In genomic region chr16:22656533-22657444, GRCm38 (mm10) we compare ENCODE assay signal across 9 mouse cellular contexts. TPM values are rescaled to one million over a fixed set of nuclear protein-coding genes. Genes with fewer than 3 reads are reported as not detected.
DNase-seq lines count a peak whose midpoint lies in the region; ATAC-seq lines count a peak whose summit lies in the region.
"Had no signal": no experiment of that assay in that cellular context is flagged by ENCODE, and none has a peak within 500 bp of the region (broad histone marks: within the 10 kb centered on the region; RNA-seq: fewer than 3 reads in every experiment).

Dgkg (minus strand) TSS chr16:22657221.

- no peaks in the 10 kb centered on the region for H3K9me3 ChIP-seq in forebrain, embryonic 10.5 days
- H3K9me3 ChIP-seq in heart, embryonic 16.5 days (replicated peaks; ENCODE audit: control insufficient read depth, low read length) = no peaks in the 10 kb centered on the region
- no peaks in the 10 kb centered on the region for H3K9me3 ChIP-seq in liver, embryonic 13.5 days (replicated peaks)
- no peaks in the 10 kb centered on the region for H3K9me3 ChIP-seq in stomach, embryonic 16.5 days (replicated peaks; ENCODE audit: control insufficient read depth, low read length)

- H3K27me3 ChIP-seq in forebrain, embryonic 10.5 days (ENCODE audit: poor library complexity, severe bottlenecking) = peaks cover 58% of the 10 kb centered on the region
- peaks cover 18% of the 10 kb centered on the region for H3K27me3 ChIP-seq in heart, embryonic 16.5 days (ENCODE audit: control insufficient read depth, insufficient read depth, low read length)
- peaks cover 36% of the 10 kb centered on the region for H3K27me3 ChIP-seq in liver, embryonic 13.5 days
- peaks cover 29% of the 10 kb centered on the region for H3K27me3 ChIP-seq in stomach, embryonic 16.5 days (ENCODE audit: control insufficient read depth, insufficient read depth, low read length)

- peak within 1 kb of the TSS; percentile 92 for H3K4me2 ChIP-seq in heart, embryonic 16.5 days (ENCODE audit: low read depth, low read length)
- peak within 1 kb of the TSS; percentile 64 for H3K4me2 ChIP-seq in liver, embryonic 13.5 days
- H3K4me2 ChIP-seq in stomach, embryonic 16.5 days (ENCODE audit: low read depth, low read length) = peak within 1 kb of the TSS; percentile 79

- WGBS in forebrain, embryonic 10.5 days = 2% methylated on average over 63 of the region's 63 CpGs
- WGBS in heart, embryonic 16.5 days = 1% methylated on average over 63 of the region's 63 CpGs
- WGBS in liver, embryonic 13.5 days (ENCODE audit: insufficient replicate concordance) = 2% methylated on average over 63 of the region's 63 CpGs
- under 1% methylated on average over 62 of the region's 63 CpGs for WGBS in stomach, embryonic 16.5 days

- H3K4me3 ChIP-seq in forebrain, embryonic 10.5 days = peak within 1 kb of the TSS; percentile 56
- H3K4me3 ChIP-seq in heart, embryonic 16.5 days (ENCODE audit: low read length) = peak within 1 kb of the TSS; percentile 63
- H3K4me3 ChIP-seq in liver, embryonic 13.5 days (replicated peaks) = peak within 1 kb of the TSS; percentile 44
- H3K4me3 ChIP-seq in stomach, embryonic 16.5 days (replicated peaks; ENCODE audit: low read length) = peak within 1 kb of the TSS; percentile 50

- no peaks in the 10 kb centered on the region for H3K36me3 ChIP-seq in forebrain, embryonic 10.5 days (replicated peaks)
- H3K36me3 ChIP-seq in heart, embryonic 16.5 days (ENCODE audit: control insufficient read depth, insufficient read depth) = no peaks in the 10 kb centered on the region
- H3K36me3 ChIP-seq in liver, embryonic 13.5 days = no peaks in the 10 kb centered on the region
- H3K36me3 ChIP-seq in stomach, embryonic 16.5 days (ENCODE audit: control insufficient read depth, insufficient read depth, low read length) = no peaks in the 10 kb centered on the region

- H3K9ac ChIP-seq in heart, embryonic 16.5 days (ENCODE audit: low read length) = peak within 1 kb of the TSS; percentile 57
- H3K9ac ChIP-seq in liver, embryonic 13.5 days = no peak within 1 kb of the TSS
- H3K9ac ChIP-seq in stomach, embryonic 16.5 days (ENCODE audit: low read length) = peak within 1 kb of the TSS; percentile 50

- peak; percentile 6 to 20 for DNase-seq in urinary bladder, adult 18-20 months (ENCODE audit: low spot score in 2 of 2)
- DNase-seq in urinary bladder, postnatal 10 days (ENCODE audit: low spot score) = no peak
- peak; percentile 34 for DNase-seq in forebrain, embryonic 10.5 days (ENCODE audit: extremely low spot score, low spot score)
- peak; percentile 43 to 58 for DNase-seq in kidney, postnatal 4 days
- peak; percentile 13 for DNase-seq in liver, embryonic 13.5 days

- peaks cover 19% of the 10 kb centered on the region for H3K4me1 ChIP-seq in forebrain, embryonic 10.5 days
- H3K4me1 ChIP-seq in heart, embryonic 16.5 days (ENCODE audit: control insufficient read depth, insufficient read depth, low read length) = peaks cover 5% of the 10 kb centered on the region; the same call in 1 of the 2 replicates
- H3K4me1 ChIP-seq in liver, embryonic 13.5 days (replicated peaks) = peaks cover 7% of the 10 kb centered on the region
- no peaks in the 10 kb centered on the region; the same call in 1 of the 2 replicates for H3K4me1 ChIP-seq in stomach, embryonic 16.5 days (ENCODE audit: control insufficient read depth, insufficient read depth, low read length)

- 0 out of 2 replicates have a peak within 1 kb of the TSS, but pooled peaks have one; percentile 1 for H3K27ac ChIP-seq in forebrain, embryonic 10.5 days
- H3K27ac ChIP-seq in heart, embryonic 16.5 days (ENCODE audit: low read length) = no peak within 1 kb of the TSS
- no peak within 1 kb of the TSS; the same call in none of the 2 replicates for H3K27ac ChIP-seq in liver, embryonic 13.5 days
- no peak within 1 kb of the TSS for H3K27ac ChIP-seq in stomach, embryonic 16.5 days (ENCODE audit: low read length)

- peak; percentile 61 for ATAC-seq in heart, embryonic 16.5 days (replicated peaks; ENCODE audit: extremely low read depth, insufficient read depth, low FRiP score)
- ATAC-seq in liver, embryonic 13.5 days (ENCODE audit: low read depth) = peak; percentile 36; the same call in 1 of the 2 replicates
- peak; percentile 69 for ATAC-seq in monocyte, adult 5-6 weeks (replicated peaks; ENCODE audit: insufficient number of reproducible peaks, low FRiP score, low TSS enrichment, poor library complexity, severe bottlenecking)
- ATAC-seq in stomach, embryonic 16.5 days (ENCODE audit: insufficient read depth, low FRiP score) = peak; percentile 33

RNA-seq across cellular contexts. Expression of gene Dgkg, which starts in this region (rescaled TPM):
- 0.07 and 0.15 TPM in 2 replicates for polyA plus RNA-seq in forebrain, embryonic 10.5 days (2016; fragmentation: Nextera tagmentation; extraction: Ambion mirVana)
- 0.85 and 1.4 TPM in 2 replicates for polyA plus RNA-seq in heart, embryonic 16.5 days (2015; fragmentation: Nextera tagmentation; extraction: Ambion mirVana)
- polyA plus RNA-seq in liver, embryonic 13.5 days (2015; fragmentation: Nextera tagmentation; extraction: Ambion mirVana) = 0.75 and 0.81 TPM in 2 replicates
- total RNA-seq in monocyte, adult 5-6 weeks (2017) = 21.3 to 23.7 TPM (median 22.5 TPM) in 3 replicates
- polyA plus RNA-seq in stomach, embryonic 16.5 days (2015; fragmentation: Nextera tagmentation; extraction: Ambion mirVana) = 1.3 and 2.1 TPM in 2 replicates
- total RNA-seq: MEL had no signal

Comparison
In these comparisons a context has a peak if more than half of its experiments do, and no peak if none do; other contexts are left out.
1. Peak in DNase-seq, H3K4me3 ChIP-seq and H3K27ac ChIP-seq in forebrain, embryonic 10.5 days; RNA of the gene not detected or under 1 TPM.
2. Peak in DNase-seq, ATAC-seq, H3K4me3 ChIP-seq and H3K4me2 ChIP-seq in liver, embryonic 13.5 days; RNA of the gene not detected or under 1 TPM.